In genomic region chr7:75295228-75295865, GRCm38 (mm10) we compare ENCODE assay signal across 14 mouse cellular contexts. TPM values are rescaled to one million over a fixed set of nuclear protein-coding genes. Genes with fewer than 3 reads are reported as not detected.
DNase-seq lines count a peak whose midpoint lies in the region; ATAC-seq and TF ChIP-seq lines count a peak whose summit lies in the region.
"Had no signal": no experiment of that assay in that cellular context is flagged by ENCODE, and none has a peak within 500 bp of the region (broad histone marks: within the 10 kb centered on the region; RNA-seq: fewer than 3 reads in every experiment).

No protein-coding gene starts in this region.

- H3K4me1 ChIP-seq in cerebellum, adult 2 months (ENCODE audit: control insufficient read depth, insufficient read depth, low read length), result peaks cover 54% of the 10 kb centered on the region
- H3K4me1 ChIP-seq in hindbrain, embryonic 15.5 days (replicated peaks), result peaks cover 16% of the 10 kb centered on the region
- H3K4me1 ChIP-seq in neural tube, embryonic 14.5 days (ENCODE audit: control insufficient read depth, insufficient read depth, low read length), result peaks cover 11% of the 10 kb centered on the region; the same call in 1 of the 2 replicates
- peaks cover 4% of the 10 kb centered on the region; the same call in 1 of the 2 replicates for H3K4me1 ChIP-seq in embryonic facial prominence, embryonic 10.5 days

- no peaks in the 10 kb centered on the region for H3K36me3 ChIP-seq in hindbrain, embryonic 15.5 days
- H3K36me3 ChIP-seq in neural tube, embryonic 14.5 days (ENCODE audit: control insufficient read depth, insufficient read depth, low read length), result no peaks in the 10 kb centered on the region
- no peaks in the 10 kb centered on the region for H3K36me3 ChIP-seq in embryonic facial prominence, embryonic 10.5 days (replicated peaks)
- H3K36me3 ChIP-seq: G1E had no signal

- H3K9ac ChIP-seq in hindbrain, embryonic 15.5 days, result no peak overlapping the region
- H3K9ac ChIP-seq in neural tube, embryonic 14.5 days (replicated peaks; ENCODE audit: low read depth, low read length), result no peak overlapping the region

- H3K27ac ChIP-seq in cerebellum, adult 2 months (ENCODE audit: insufficient read depth, low read length), result peak overlapping the region; percentile 65; the same call in 1 of the 2 replicates
- H3K27ac ChIP-seq in hindbrain, embryonic 15.5 days (replicated peaks), result 0 out of 2 replicates have a peak overlapping the region, but pooled peaks have one; percentile 19
- peak overlapping the region; percentile 48; the same call in 1 of the 2 replicates for H3K27ac ChIP-seq in neural tube, embryonic 14.5 days (ENCODE audit: low read depth, low read length)
- H3K27ac ChIP-seq in embryonic facial prominence, embryonic 10.5 days (replicated peaks), result no peak overlapping the region

- 16% methylated on average over 5 of the region's 5 CpGs for WGBS in cerebellum, adult 2 months
- WGBS in hindbrain, embryonic 15.5 days, result 19% methylated on average over 5 of the region's 5 CpGs
- WGBS in neural tube, embryonic 14.5 days, result 13% methylated on average over 5 of the region's 5 CpGs
- 64% methylated on average over 5 of the region's 5 CpGs for WGBS in embryonic facial prominence, embryonic 10.5 days

- no peak for TF ChIP-seq CTCF in cerebellum, adult 2 months (IDR thresholded peaks at IDR 0.05; ENCODE audit: borderline replicate concordance, insufficient read depth, low read depth, low read length)

- DNase-seq in cerebellum, adult 2 months, result no peak
- DNase-seq in cerebellum, adult 8-10 months, result no peak
- peak; percentile 33 to 45 for DNase-seq in layer of hippocampus, adult 8-10 months (ENCODE audit: low spot score in 2 of 2)
- DNase-seq in layer of hippocampus, postnatal 25 days (ENCODE audit: extremely low spot score in 1 of 2, low spot score in 1 of 2), result no peak
- DNase-seq in embryonic facial prominence, embryonic 10.5 days (ENCODE audit: low spot score), result no peak
- DNase-seq in thymus, adult 18-20 months, result no peak
- DNase-seq: cerebellum, adult 9-11 months; gastrocnemius, postnatal 36 days; heart, postnatal 14 days had no signal

- TF ChIP-seq POLR2A in cerebellum, adult 2 months (IDR thresholded peaks at IDR 0.05; ENCODE audit: borderline replicate concordance, insufficient read depth, low read length), result no peak

- H3K27me3 ChIP-seq in cerebellum, adult 2 months (ENCODE audit: control insufficient read depth, insufficient read depth, low read length), result no peaks in the 10 kb centered on the region
- no peaks in the 10 kb centered on the region for H3K27me3 ChIP-seq in hindbrain, embryonic 15.5 days
- H3K27me3 ChIP-seq in neural tube, embryonic 14.5 days (ENCODE audit: control insufficient read depth, insufficient read depth, low read length), result no peaks in the 10 kb centered on the region
- H3K27me3 ChIP-seq in embryonic facial prominence, embryonic 10.5 days (replicated peaks; ENCODE audit: low read depth, poor library complexity, severe bottlenecking), result peaks cover 6% of the 10 kb centered on the region; the same call in 1 of the 2 replicates

- no peaks in the 10 kb centered on the region for H3K9me3 ChIP-seq in hindbrain, embryonic 15.5 days
- no peaks in the 10 kb centered on the region for H3K9me3 ChIP-seq in neural tube, embryonic 14.5 days (ENCODE audit: control insufficient read depth, low read length)
- H3K9me3 ChIP-seq in embryonic facial prominence, embryonic 10.5 days, result no peaks in the 10 kb centered on the region
- H3K9me3 ChIP-seq: G1E had no signal

- no peak overlapping the region for H3K4me3 ChIP-seq in cerebellum, adult 2 months (replicated peaks; ENCODE audit: insufficient read depth, low read depth, low read length)
- H3K4me3 ChIP-seq in hindbrain, embryonic 15.5 days, result no peak overlapping the region
- H3K4me3 ChIP-seq in neural tube, embryonic 14.5 days (ENCODE audit: low read depth, low read length), result no peak overlapping the region
- no peak overlapping the region for H3K4me3 ChIP-seq in embryonic facial prominence, embryonic 10.5 days
- H3K4me3 ChIP-seq: erythroblast, embryonic 14.5 days had no signal

- H3K4me2 ChIP-seq in hindbrain, embryonic 15.5 days, result no peak overlapping the region
- no peak overlapping the region for H3K4me2 ChIP-seq in neural tube, embryonic 14.5 days (ENCODE audit: low read depth, low read length)

- ATAC-seq in hindbrain, embryonic 15.5 days (ENCODE audit: low FRiP score, low read depth), result peak; percentile 36; the same call in 1 of the 2 replicates
- 0 out of 2 replicates have a peak, but pooled peaks have one; percentile 39 for ATAC-seq in neural tube, embryonic 14.5 days (ENCODE audit: low read depth)
- ATAC-seq: lung, postnatal 0 days had no signal

RNA-seq across cellular contexts. Expression of gene Sv2b, which starts 13.7 kb away (rescaled TPM):
- polyA plus RNA-seq in cerebellum, adult 2 months (2012; rRNA removed), result 89.2 and 103 TPM in 2 replicates
- 100 to 1,000 TPM; 269 to 356 (median 311) TPM for total RNA-seq in layer of hippocampus, adult 8-10 months (2022)
- total RNA-seq in layer of hippocampus, postnatal 25 days (2021), result 100 to 1,000 TPM; 289 to 325 TPM
- polyA plus RNA-seq in hindbrain, embryonic 15.5 days (2015; fragmentation: Nextera tagmentation; extraction: Ambion mirVana), result 18.5 and 18.6 TPM in 2 replicates
- 18.9 and 20.6 TPM in 2 replicates for polyA plus RNA-seq in neural tube, embryonic 14.5 days (2014; fragmentation: Nextera tagmentation; extraction: Ambion mirVana)
- 0.69 and 0.70 TPM in 2 replicates for polyA plus RNA-seq in embryonic facial prominence, embryonic 10.5 days (2016; fragmentation: Nextera tagmentation; extraction: Ambion mirVana)
- polyA plus RNA-seq: erythroblast, embryonic 14.5 days; G1E had no signal

Comparison
In these comparisons a context has a peak if more than half of its experiments do, and no peak if none do; other contexts are left out.
1. DNase-seq: peak in layer of hippocampus, adult 8-10 months (2 of 2); none in cerebellum, adult 2 months (0 of 2), cerebellum, adult 8-10 months (single experiment), layer of hippocampus, postnatal 25 days (0 of 2), embryonic facial prominence, embryonic 10.5 days (single experiment) and thymus, adult 18-20 months (0 of 2).
2. RNA of gene Sv2b, which starts 13.7 kb away (polyA plus RNA-seq): 89.2 to 103 TPM in cerebellum, adult 2 months, 18.9 to 20.6 TPM in neural tube, embryonic 14.5 days and 18.5 to 18.6 TPM in hindbrain, embryonic 15.5 days; 0.69 to 0.70 TPM in embryonic facial prominence, embryonic 10.5 days; every median in the first group is over 10 times any median in the second.